Mouse (Mus musculus) liver, embryonic 14.5 days (tissue): ENCODE data around the gene Mknk1. TPM values are rescaled to one million over a fixed set of nuclear protein-coding genes. Genes with fewer than 3 reads are reported as not detected.

Experiments
- ATAC-seq: fragments of 200-750 bp; cut with Nextera tagmentation; 2 replicates; pipeline ENCODE4 v1.8.0; 2017; ENCODE audit warnings: moderate number of reproducible peaks, mild to moderate bottlenecking, moderate library complexity; ENCODE audit not compliant: insufficient read depth
- DNase-seq, 3 experiments: peaks; one replicate each; pipeline ENCODE4 v3.0.0-alpha.2; 2012 to 2013; ENCODE audit warnings: low read depth in 3 of 3, low spot score in 3 of 3
- H3K27ac ChIP-seq: fragments of 300-500 bp; sonication (generic); 2 replicates; pipeline ENCODE4 v1.5.1; 2014; ENCODE audit warnings: moderate library complexity, mild to moderate bottlenecking, control low read depth, inconsistent platforms
- H3K27me3 ChIP-seq: fragments of 300-500 bp; sonication (generic); 2 replicates; pipeline ENCODE4 v1.6.1; 2014; ENCODE audit warnings: mild to moderate bottlenecking, low read length, moderate library complexity; ENCODE audit not compliant: control insufficient read depth, insufficient read depth
- H3K36me3 ChIP-seq: fragments of 300-500 bp; sonication (generic); replicated peaks from 2 replicates; pipeline ENCODE4 v1.6.1; 2014; ENCODE audit warnings: low read depth; ENCODE audit not compliant: control insufficient read depth, insufficient read depth
- H3K4me1 ChIP-seq, 2 experiments: fragments of 200-500 bp in 1 of 2; fragments of 300-500 bp in 1 of 2; sonication (generic) in 1 of 2; replicated peaks; 2 replicates each; pipeline ENCODE4 v1.6.1; 2012 to 2014; ENCODE audit warnings: antibody characterized with exemption in 1 of 2, inconsistent platforms in 1 of 2, low read length in 1 of 2; ENCODE audit not compliant: control insufficient read depth in 2 of 2, insufficient read depth in 2 of 2
- H3K4me2 ChIP-seq: fragments of 300-500 bp; sonication (generic); 2 replicates; pipeline ENCODE4 v1.6.1; 2014; ENCODE audit warnings: low read depth, mild to moderate bottlenecking, control low read depth, moderate library complexity
- H3K4me3 ChIP-seq, 2 experiments: fragments of 200-500 bp in 1 of 2; fragments of 300-500 bp in 1 of 2; sonication (generic) in 1 of 2; 2 replicates each; pipeline ENCODE4 v1.5.1; 2012 to 2014; ENCODE audit warnings: low read depth in 2 of 2, low read length in 2 of 2, mild to moderate bottlenecking in 2 of 2, control low read depth in 1 of 2, inconsistent platforms in 1 of 2, moderate library complexity in 1 of 2; ENCODE audit not compliant: insufficient read depth in 1 of 2
- H3K9ac ChIP-seq: fragments of 300-500 bp; sonication (generic); replicated peaks from 2 replicates; pipeline ENCODE4 v1.6.1; 2014; ENCODE audit warnings: mild to moderate bottlenecking, control low read depth, moderate library complexity
- H3K9me3 ChIP-seq: fragments of 300-500 bp; sonication (generic); 2 replicates; pipeline ENCODE4 v1.6.1; 2016; ENCODE audit warnings: low read length, mixed read lengths; ENCODE audit not compliant: control insufficient read depth
- CTCF ChIP-seq: IDR thresholded peaks from 2 replicates; pipeline ENCODE4 v1.5.1; 2016; ENCODE audit warnings: antibody characterized with exemption, low read depth, control low read depth
- EP300 ChIP-seq: IDR thresholded peaks from 2 replicates; pipeline ENCODE4 v1.6.1; 2016; ENCODE audit warnings: antibody characterized with exemption, low read depth
- WGBS: fragments of 180-500 bp; shearing (Covaris S2); extraction: QIAGEN DNeasy Blood & Tissue Kit; methylation state at CpG from one replicate; pipeline ENCODE4 v1.1.7; 2014; ENCODE audit not compliant: insufficient replicate concordance; 5-methylcytosine and 5-hydroxymethylcytosine counted together
- polyA plus RNA-seq, 2 experiments: library from polyadenylated mRNA; depleted of rRNA in 1 of 2; stranded (reverse) in 1 of 2; unstranded in 1 of 2; fragments of >200 nt; fragmentation: Nextera tagmentation in 1 of 2; extraction: Ambion mirVana in 1 of 2; gene quantifications; 2 replicates each; pipeline versions ENCODE4 v1.2.1 to v1.2.3; 2012 to 2014

Mknk1 gene
- polyA plus RNA-seq, 2 experiments: 21.3 to 34.8 TPM

DNA sequence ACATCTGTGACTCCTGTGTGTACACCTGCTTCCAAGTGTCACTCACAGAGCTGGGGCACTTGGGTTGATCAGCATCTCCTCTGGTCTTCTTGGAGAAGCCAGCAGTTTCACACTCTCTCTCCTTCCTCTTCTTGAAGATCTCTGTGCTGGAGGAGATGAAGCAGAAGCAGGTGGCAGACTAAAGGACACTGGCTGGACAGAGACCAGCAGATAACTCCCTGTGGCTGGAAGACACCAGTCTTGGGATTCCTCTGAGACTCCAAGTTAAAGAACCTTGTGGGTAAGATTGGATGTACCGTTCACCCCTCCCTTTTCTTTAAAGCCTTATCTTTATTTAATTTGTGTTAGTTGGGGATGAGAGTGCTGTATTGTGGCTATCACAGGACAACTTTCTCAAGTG lies 9.1 kb downstream of the Mknk1 start:
- H3K27ac ChIP-seq: peak overlapping the region; percentile 78
- no peaks in the 10 kb centered on the region for H3K27me3 ChIP-seq
- H3K4me2 ChIP-seq: peak overlapping the region; percentile 55
- no peaks in the 10 kb centered on the region for H3K9me3 ChIP-seq
- peak; percentile 11; the same call in 1 of the 2 replicates for ATAC-seq
- WGBS: 8% methylated on average over 1 of the region's 1 CpGs
- H3K9ac ChIP-seq: peak overlapping the region; percentile 34
- DNase-seq: peak in 1 of 3 experiments; percentile 45
- peaks cover 52% of the 10 kb centered on the region for H3K36me3 ChIP-seq
- H3K4me1 ChIP-seq: peaks cover 53 to 64% of the 10 kb centered on the region in 2 experiments
- TF ChIP-seq EP300: peak; percentile 17; the same call in 1 of the 2 replicates
- TF ChIP-seq CTCF: no peak
- H3K4me3 ChIP-seq: peak overlapping the region in 1 of 2 experiments; percentile 12; a peak in 2 of 4 replicates

DNA sequence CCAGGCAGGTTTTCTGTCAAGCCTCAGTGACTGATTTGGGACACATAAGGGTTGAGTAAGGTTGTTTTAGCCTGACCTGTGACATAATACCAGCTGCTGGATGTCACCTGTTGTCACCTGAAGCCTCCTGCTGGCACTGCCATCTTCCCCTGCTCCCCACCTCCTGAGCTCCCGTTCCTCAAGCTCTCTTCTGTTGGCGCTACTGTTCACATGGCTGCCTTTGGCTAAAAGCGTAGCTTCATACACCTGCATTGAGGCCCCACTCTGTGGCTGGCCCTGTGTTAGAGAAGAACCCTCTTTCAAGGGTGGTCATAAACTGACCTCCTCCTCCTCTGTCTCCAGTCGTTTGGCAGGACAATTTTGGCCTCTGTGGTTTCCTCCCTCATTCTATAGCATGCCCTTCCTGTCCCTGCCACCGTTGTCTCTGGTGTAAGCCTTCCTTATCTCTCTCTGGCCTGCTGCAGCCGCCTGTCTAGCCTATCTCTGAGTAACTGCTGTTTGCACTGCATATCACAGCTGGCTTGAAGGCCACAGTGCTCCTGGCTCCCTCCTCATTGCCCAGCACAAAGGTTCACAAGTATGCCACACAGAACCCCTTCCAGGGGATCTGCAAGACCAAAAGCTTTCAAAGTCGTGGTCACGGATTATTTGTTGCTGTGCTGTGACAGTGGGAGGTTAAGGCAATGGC lies 10.1 kb downstream of the Mknk1 start:
- peak overlapping the region; percentile 55 for H3K4me2 ChIP-seq
- H3K9ac ChIP-seq: peak overlapping the region; percentile 44
- peak overlapping the region; percentile 78 for H3K27ac ChIP-seq
- H3K4me1 ChIP-seq: peaks cover 53 to 69% of the 10 kb centered on the region in 2 experiments
- H3K27me3 ChIP-seq: no peaks in the 10 kb centered on the region
- 4% methylated on average over 8 of the region's 8 CpGs for WGBS
- DNase-seq: peak; percentile 86 to 87 (median 87)
- H3K4me3 ChIP-seq: peak overlapping the region; percentile 31 to 35; a peak in 3 of 4 replicates
- peaks cover 50% of the 10 kb centered on the region for H3K36me3 ChIP-seq
- peak; percentile 25 for TF ChIP-seq CTCF
- peak; percentile 99 for TF ChIP-seq EP300
- no peaks in the 10 kb centered on the region for H3K9me3 ChIP-seq
- peak; percentile 99 for ATAC-seq

DNA sequence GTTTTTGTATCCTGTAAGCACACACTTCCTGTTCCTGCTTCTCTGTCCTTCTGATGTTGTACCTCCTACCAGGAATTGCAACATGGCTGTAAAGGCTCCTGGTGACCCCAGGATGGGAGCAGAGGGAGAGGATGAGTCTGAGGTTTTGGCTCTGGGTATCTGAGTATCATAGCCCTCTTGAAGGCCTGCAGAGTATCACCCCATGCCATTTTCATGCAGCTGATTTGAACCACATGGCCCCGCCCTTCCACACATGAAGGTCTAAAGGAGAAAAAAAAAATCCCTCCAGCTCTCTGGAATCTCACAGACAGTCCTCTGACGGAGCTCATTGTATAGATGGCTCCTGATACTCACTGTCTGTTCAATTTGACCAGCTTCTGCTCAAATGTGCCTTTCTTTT lies 11.1 kb downstream of the Mknk1 start:
- Histone ChIP-seq H3K9ac (peak overlapping the region; percentile 44), H3K4me2 (peak overlapping the region; percentile 55), H3K36me3 (peaks cover 46% of the 10 kb centered on the region), H3K27me3 (no peaks in the 10 kb centered on the region), H3K4me3 (no peak overlapping the region; a peak in 1 of 4 replicates), H3K27ac (peak overlapping the region; percentile 78), H3K4me1 (peaks cover 62 to 76% of the 10 kb centered on the region in 2 experiments), H3K9me3 (no peaks in the 10 kb centered on the region)
- ATAC-seq (0 out of 2 replicates have a peak, but pooled peaks have one; percentile 9), DNase-seq (no peak)
- TF ChIP-seq CTCF: no peak
- WGBS: 37% methylated on average over 2 of the region's 2 CpGs

DNA sequence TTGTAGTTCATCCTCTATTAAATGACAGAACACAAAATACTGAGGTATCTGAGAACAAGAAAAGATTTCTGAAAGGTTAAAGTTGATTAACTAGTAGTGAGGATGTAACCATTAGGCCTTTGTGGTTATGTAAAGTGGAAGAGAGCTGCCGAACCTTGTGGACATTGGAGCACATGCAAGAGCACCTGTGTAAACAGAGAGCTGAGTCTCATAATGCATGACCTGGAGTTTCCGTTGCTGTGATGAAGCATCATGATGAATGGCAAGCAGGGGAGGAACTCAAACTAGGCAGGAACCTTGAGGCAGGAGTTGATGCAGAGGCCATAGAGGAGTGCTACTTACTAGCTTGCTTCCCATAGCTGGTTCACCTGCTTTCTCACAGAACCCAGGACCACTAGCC lies 11.6 kb downstream of the Mknk1 start:
- TF ChIP-seq EP300 (no peak), CTCF (no peak)

DNA sequence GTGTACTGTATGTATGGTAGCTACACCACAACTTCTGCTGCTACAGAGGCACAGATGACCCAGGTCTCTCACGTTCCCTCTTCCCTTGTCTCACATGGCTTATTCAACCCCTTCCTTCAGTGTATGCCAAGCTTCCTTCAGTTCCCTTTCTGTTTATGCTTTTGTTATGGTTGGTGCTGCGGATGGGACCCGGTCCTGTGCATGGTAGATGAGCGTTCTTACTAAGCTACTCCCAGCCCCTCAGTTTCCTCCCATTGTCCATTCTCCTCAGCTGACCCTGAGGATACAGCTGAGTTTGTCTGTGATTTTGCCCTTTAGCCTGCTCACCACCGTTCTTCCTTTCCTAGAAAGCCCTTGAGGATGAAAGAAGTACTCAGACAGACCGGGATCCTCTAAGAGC lies 12.6 kb downstream of the Mknk1 start:
- DNase-seq: no peak
- no peak for ATAC-seq
- Histone ChIP-seq H3K4me2 (no peak overlapping the region), H3K9me3 (no peaks in the 10 kb centered on the region), H3K9ac (no peak overlapping the region), H3K27ac (peak overlapping the region; percentile 12; the same call in 1 of the 2 replicates), H3K36me3 (peaks cover 42% of the 10 kb centered on the region), H3K4me1 (peaks cover 64 to 76% of the 10 kb centered on the region in 2 experiments), H3K4me3 (no peak overlapping the region), H3K27me3 (no peaks in the 10 kb centered on the region)
- WGBS: 87% methylated on average over 6 of the region's 6 CpGs
- TF ChIP-seq CTCF (no peak), EP300 (no peak)

More for the DNA sequence above, 11.6 kb downstream of the Mknk1 start:
- Histone ChIP-seq H3K9ac (no peak overlapping the region), H3K4me2 (peak overlapping the region; percentile 55), H3K36me3 (peaks cover 46% of the 10 kb centered on the region), H3K4me3 (no peak overlapping the region), H3K27me3 (no peaks in the 10 kb centered on the region), H3K27ac (peak overlapping the region; percentile 78), H3K4me1 (peaks cover 64 to 76% of the 10 kb centered on the region in 2 experiments), H3K9me3 (no peaks in the 10 kb centered on the region)
- DNase-seq: no peak
- no peak for ATAC-seq
- 51% methylated on average over 2 of the region's 2 CpGs for WGBS
